Mouse (Mus musculus) urinary bladder, postnatal 36 days (tissue): Measurements from ENCODE around the gene D10Jhu81e.
"Not testable (repeated sequence)": the region's sequence is repeated elsewhere in the genome, so short reads cannot be mapped to it uniquely, and the experiment has no call there.

ENCODE experiments used
- DNase-seq, 2 experiments: peaks; one replicate each; pipeline ENCODE4 v3.0.0; 2022; ENCODE audit warnings: low spot score in 2 of 2, mixed read lengths in 1 of 2

The D10Jhu81e gene

DNA sequence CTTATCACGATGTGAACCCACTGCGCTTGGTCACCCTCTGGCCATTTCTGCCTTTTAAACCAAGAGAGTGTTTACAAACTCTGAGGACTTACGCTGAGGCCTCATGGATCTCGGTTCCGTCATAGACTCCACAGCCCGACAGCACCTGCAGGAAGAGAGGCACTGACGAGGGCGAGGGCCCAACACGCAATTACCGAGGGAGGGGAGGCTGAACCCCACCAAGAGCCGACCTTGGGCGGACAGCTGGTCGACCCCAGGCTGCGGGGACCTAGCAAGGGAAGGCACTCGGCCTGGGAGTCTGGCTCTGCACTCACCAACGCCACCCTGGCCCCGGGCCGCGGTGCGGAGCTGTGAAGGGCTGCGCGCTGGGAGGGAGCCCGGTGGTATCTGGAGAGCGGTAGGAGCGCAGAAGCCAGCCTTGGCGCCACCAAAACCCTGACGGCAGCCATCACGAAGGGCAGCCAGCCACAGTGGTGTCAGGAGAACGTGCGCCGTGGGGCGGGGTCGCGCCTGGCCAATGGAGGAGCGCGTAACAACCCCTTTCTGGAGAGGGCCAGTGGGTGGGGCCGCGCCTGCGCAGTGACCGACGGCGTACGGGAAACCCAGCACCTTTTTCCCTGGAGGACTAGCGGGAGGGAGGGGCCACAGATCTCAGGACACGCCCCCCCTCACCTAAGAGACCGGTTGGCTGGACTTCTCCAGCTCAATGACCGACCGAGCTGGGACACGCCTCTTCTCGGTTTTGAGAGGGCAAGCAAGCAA, at the start of gene D10Jhu81e:
D10Jhu81e (minus strand) TSS at position 502 of the 762 bp plus-strand sequence.
- DNase-seq, result peak; percentile 99 to 100

DNA sequence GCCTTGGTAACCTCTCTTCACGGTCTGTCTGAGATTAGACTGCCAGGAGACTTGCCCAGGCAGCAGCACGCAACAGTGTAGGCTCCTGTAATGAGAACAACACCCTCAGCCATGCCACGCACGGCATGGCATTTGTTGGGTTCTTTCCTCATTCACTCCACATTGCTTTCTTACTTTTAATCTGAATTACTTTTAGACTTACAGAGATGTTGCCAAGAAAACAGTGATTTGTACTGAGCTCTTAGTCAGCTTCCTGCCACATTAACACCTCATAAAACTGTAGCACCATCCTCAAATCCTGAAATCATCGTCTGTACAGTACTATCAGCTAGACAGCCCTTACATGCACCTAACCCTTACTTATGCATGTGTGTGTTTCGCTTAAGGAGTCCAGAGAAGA, 49.0 kb upstream of the D10Jhu81e start:
- no peak for DNase-seq

DNA sequence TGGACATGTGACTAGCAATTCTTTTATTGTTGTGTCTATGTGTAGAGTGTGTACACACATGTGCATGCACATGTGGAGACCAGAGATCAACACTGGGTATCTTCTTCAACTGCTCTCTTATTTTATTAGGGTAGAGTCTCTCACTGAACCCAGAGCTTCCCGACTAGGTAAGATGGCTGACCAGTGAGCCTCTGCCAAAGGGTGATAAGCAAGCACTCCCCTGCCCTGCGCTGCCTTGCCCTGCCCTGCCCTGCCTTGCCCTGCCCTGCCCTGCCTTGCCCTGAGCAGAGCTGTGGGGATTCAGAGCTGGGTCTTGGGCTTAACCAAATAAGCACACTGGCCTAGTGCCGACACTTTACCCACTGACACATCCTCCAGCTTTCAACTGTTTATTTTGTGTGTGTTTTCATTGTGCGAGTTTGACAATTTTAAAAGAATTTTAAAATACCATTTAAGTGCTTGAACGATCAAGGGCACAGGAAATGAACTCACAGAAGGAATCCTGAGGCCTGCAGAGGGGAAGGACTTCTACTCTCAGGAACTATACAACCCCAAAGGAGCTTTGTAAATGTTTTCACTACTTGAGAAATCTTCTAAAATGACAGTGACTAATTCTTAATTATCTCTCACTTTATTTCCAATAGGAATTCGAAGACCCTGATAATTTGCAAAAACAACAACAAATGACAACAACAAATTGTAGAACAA, 46.9 kb upstream of the D10Jhu81e start:
- DNase-seq, result no peak

DNA sequence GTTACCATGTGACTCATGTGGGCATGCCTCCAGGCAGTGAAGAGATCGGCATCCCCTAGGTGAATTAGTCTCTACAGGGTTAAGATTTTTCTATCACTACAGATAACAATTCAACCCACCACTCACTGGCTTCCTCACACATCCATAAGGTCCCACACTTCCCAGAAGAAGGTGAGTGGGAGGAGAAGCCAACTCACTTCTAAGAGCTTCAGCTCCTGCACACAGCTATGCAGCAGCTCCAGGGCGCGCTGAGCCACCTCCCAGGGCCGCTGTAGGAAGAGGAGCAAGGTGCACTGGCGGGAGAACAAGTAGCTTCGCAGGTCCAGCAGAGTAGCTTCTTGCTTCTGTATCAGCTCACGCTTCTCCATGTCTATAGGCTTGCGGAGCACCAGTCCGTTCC, 44.8 kb upstream of the D10Jhu81e start:
- DNase-seq, result no peak

DNA sequence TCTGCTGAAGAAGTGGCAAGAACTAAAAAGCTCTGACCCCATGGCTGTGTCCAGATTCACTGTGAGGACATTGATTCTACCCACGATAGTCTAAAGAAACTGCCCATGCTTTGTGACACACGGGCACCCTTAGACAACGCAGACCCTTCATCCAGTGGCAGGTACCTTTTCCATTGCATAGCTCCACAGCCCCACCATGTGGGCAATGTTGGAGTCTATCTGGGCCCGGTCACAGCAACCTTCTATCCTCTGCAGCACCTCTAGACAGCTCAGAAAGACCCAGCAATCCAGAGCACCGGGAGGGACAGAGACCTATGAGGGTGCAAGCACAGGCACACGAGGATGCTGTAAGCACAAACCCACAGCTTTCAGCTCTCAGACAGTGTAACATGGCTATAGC, 41.7 kb upstream of the D10Jhu81e start:
- DNase-seq, result no peak

DNA sequence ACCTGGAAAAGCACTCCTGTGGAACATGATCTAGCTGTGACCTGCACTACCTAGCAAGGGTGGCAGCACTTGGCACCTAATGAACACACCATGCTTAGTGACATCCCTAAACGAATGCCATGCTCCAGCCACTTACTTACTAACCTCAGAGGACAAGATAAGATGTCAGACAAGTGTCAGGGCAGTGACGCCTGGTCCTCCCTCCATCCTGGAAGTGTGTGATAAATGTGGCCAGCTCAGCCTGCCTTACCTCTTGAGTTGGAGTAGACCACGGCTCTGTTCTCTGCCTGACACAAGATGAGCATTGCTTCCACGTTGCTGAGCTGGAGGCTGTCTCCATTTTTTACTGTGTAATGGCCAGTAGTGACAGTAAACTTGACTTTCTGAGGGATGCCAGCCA, 31.6 kb upstream of the D10Jhu81e start:
- no peak for DNase-seq

DNA sequence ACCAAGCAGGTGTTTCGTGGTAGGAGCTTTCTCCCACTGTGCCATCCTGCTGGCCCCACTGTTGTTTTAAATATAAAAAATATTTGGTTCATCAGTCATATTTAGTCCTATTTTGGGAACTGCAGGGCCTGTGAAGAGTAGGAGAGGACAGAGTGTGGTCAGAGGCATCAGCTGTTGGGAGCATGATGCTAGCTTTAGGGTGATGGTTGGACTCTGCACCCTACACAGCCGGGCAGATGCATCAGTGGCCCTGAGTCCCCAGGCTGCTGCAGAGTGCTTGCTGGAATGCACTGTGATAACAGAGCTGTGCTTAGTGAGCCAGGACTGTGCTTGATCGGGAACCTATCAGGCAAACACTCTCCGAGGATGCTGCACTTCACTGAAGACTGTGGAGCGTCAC, 23.4 kb upstream of the D10Jhu81e start:
- DNase-seq, result no peak

DNA sequence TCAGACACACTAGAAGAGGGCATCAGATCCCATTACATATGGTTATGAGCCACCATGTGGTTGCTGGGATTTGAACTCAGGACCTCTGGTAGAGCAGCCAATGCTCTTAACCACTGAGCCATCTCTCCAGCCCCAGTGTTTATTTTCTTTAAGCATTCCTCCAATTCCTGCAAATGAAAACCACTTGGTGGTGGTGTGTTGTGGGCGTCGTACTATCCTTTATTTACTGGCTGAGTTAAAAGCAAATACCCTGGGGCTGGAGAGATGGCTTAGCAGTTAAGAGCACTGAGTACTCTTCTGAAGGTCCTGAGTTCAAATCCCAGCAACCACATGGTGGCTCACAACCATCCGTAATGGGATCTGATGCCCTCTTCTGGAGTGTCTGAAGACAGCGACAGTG, 16.5 kb upstream of the D10Jhu81e start:
- not testable (repeated sequence) for DNase-seq

DNA sequence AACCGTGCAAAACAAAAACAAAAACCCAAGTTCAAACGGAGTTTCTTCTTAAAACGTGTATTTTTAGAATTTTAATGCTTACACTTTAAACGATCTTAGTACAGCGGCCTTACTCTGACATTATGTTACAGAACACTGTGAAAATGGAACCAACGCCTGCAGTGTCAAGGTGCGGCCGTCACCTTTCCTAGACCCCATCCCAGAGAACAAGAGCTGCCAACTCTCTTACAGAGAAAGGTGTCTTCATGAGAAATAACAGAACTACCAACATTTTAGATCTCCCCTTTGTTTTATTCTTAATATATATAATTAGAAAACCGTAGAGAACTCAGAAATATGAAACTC, 15.8 kb upstream of the D10Jhu81e start:
- no peak for DNase-seq

DNA sequence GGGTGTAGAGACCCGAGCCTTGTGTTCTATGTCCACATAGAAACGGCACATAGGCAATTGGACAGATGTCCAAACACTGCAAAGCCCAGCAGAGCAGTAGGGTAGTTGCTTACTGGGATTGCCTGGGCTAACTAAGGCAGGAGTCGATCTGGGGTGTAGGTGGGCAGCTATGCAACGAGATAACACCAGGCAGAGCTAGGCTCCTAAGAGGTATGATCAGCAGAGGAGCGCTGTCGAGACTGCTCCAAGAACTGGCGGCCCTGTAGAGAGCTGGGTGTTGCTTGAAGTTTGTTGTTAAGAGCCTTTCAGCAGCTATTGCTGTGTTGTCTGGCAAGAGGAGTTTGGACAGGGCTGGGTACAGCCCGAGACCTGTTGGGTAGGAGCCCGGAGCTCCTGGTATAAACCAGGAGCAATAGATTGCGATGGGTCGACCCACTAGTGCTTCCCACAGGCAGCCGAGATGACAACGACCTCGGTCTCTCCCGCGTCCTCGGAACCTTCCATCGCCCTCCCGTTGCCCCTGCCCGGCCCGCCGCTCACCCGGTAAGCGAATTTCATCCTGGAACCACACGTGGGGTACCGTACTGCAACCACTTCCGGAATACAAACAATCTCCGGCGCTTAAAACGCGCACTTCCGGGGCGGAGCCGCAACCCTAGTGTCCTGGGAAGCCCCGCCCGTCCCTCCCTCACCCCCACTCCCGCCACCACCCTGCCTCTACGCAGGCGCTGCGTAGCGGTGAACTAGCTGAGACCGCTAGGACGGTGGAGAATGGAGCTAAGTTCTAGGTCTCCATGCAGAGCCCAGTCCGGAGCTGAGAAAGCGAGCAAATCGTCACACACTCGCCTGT, 15.2 kb upstream of the D10Jhu81e start, which contains the start of gene Pwp2:
Pwp2 (minus strand) TSS at position 619 of the 850 bp plus-strand sequence.
- DNase-seq, result peak; percentile 80 to 90

DNA sequence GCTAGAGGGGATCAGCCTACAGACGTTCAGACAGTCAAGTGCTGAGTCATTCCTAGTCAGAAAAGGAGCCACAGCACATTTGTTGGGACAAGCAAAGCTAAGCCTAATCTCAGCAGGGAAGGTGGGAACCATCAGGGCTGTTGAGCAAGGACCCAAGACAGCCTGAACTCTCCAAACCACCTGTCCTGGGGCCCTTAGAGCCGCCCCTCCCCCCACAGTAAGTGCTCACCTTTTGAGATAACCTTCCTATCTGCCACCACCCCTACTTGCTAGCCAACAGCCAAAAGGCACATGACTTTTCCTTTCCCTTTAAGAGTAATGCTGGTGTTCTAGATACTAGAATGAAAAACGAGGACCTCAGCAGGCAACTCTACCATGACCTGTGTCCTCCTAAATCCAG, 14.0 kb upstream of the D10Jhu81e start:
- no peak for DNase-seq

DNA sequence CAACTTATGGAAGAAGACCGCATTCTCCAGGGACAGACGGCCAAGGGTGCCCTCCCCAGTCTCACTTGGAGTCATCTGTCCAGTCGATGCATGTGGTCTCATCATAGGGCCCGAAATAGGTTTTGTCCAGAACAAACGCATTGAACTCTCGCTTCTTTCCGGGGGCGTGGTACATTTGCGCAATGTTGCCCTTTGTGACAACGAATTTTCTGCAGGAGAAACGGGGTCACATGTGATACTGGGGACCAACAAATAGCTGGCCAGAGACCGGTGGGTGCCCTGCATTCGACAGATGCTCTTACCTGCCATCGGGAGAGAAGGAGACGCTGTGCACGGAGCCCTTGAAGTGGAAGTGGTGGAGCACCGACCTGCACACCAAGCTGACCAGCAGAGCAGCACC, 12.7 kb upstream of the D10Jhu81e start:
- DNase-seq, result no peak

DNA sequence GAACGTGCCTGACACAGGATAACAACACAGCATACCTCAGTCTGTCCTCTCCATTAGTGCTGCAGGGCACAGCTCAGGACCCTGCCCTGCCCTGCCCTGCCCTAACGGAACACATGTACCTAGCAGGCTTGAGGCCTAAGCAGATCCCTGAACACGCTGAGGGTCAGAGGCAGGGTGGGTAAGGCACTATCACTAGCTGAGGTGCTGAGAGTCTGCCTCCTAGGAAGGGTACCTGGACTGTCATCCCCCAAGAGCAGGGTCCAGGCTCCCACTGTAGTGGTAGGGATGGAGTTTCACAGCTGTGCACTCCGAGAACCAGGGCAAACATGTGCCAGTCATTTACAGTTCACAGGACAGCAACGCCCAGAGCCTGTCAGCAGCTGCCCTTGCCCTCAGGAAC, 4.9 kb upstream of the D10Jhu81e start:
- DNase-seq, result no peak

DNA sequence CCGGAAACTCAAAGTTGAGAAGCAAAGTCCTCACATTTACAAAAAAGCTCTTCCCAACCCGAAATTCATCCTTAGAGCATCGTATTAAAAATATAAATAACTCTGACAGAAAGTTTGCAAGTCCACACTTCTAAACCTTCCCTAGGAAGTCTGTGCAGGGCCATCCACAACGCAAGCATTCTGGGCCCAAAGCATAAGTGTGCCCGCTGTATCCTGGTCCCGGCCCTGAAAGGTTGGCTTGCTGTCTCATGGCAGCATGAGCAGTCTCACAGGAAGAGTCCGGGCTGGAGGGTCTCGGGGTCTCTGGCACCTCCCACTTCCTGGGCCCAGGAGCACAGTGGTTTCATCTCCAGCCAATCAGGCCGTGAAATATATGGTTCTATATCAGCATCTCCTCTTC, 2.0 kb upstream of the D10Jhu81e start:
- no peak for DNase-seq

DNA sequence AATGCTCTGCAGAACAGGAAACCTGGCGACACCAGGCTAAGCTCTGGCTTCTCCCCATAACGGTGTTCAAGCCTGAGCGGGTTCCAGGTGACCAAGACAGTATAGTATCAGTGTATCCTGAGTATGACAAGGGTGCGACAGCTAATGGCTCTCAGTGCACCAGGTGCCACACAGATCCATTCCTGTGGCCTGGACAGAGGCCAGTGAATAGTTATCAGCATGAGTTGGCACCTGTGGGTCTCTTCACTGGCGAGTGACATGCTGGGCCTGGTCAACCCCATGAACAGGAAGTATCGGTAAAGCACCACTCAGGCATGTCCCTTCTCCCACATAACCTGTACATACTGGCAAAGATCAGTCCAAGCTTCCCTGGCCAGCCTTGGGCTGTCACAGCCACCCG, 1.5 kb upstream of the D10Jhu81e start:
- DNase-seq, result no peak

DNA sequence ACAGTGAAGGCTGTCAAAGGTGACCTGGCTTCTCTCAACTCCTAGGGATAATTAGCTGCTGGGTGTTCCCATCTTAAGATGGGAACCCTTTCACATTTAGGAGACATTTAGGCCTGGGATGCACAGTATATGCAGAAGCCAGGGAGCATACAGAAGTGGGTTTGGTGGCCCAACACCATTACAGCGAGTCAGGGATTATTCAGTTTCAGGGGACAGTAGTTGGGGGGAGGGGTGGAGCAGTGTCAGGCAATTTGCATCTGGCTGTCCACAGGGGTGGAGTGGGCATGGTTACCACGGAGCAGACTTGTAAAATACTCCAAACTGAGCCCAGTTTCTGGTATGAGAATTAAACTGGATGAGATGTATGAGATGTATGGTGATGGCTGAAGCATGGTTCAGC, 863 bp upstream of the D10Jhu81e start:
- no peak for DNase-seq

DNA sequence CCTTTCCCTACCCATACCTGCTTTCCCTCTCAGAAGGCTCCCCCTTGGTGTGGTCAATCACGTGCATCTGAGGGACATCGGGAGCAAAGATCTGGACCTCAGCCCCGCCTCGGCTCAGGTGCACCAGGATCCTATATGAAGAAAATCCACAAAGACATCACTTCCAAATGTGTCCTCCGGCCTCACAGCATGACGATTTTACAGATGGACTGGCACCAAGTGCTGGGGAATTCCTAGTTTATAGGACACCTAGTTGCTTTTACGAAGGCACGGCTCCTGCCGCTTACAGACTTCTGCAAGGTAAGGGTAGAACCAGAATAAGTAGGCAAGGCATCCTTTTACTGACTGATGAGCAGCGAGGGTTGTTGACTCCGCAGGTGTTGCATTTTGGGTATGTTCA, 790 bp downstream of the D10Jhu81e start:
- DNase-seq, result no peak

DNA sequence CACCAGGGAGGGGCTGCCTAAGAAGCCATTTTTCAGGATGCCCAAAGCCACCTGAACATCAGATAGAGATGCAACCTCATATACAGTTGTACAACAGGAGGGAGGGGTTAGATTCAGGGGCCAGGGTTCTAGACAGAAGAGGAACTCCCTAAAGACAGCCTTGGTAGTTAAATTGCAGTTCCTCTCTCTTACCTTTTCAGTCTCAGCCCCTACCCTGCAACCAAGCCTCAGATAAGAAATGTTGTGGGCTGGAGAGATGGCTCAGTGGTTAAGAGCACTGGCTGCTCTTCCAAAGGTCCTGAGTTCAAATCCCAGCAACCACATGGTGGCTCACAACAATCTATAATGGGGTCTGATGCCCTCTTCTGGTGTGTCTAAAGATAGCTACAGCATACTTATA, 1.8 kb downstream of the D10Jhu81e start:
- no peak for DNase-seq

DNA sequence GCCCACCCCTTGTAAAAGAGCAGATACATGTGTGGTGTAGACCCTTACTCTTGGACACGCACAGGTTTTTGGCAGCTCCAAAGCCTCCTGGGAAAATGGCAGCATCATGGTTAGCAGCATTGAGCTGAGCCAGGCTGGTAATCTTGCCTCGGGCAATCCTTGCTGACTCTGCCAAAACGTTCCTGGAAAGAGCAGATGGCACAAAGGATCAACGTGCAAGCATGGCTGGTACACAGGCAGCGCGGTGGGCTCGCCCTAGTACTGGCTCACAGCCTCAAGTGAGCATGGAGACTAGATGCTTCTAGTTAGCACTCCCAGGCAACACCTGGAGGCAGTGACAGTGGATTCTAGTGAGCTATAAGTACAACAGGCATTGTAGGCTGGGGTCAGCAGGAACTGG, 2.2 kb downstream of the D10Jhu81e start:
- no peak for DNase-seq

DNA sequence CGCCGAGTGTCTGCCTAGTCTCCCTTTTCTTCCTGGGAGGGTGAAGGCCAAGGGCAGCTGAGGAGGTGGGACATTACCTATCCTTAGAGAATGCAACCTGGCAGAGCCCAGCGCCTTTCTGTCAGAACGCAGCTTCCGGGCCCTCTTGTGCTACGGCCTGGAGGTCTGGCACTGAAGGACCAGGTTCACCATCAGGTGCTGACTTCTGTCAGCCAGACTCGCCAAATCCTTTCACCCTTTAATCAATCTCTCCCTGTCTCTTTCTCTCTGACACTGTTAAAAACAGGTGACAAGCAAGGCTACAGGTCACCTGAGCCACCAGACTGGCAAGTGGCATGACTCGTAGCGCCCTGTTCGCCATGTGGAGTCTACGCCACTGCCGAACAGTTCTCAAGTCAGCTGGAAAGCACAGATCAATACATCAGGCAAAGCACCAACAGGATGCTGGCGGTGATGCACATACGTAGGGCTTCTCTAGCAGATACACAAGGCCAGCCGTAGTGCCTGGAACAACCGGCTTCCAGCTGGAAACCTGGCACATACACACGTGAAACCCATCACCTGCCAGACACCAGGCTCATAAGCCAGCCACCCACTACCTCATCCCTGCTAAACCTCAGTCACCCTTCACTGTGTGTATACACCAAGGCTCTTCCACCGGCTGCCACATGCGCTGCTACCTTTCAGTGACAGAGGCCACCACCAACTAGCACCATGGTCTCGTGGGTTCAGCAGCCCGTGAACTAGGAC, 4.2 kb downstream of the D10Jhu81e start:
- DNase-seq, result no peak

DNA sequence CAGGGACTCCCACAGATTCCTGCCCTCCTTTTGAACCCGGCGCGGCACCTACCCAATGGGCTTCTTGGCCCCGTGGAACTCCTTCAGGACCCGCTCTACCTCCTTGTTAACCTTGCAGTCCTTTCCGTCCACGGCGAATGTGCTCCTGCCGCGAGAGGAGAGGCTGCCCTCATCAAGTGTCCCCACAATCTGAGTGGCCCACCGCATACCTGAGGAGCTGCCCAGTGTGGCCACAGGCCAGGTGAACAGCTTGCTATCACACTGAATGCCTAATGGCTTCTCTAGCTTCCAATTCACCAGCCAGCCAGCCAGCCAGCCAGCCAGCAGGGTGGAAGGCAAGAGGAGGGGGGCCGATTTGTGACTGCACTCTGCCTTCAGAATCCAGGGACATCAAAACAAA, 4.8 kb downstream of the D10Jhu81e start:
- no peak for DNase-seq

DNA sequence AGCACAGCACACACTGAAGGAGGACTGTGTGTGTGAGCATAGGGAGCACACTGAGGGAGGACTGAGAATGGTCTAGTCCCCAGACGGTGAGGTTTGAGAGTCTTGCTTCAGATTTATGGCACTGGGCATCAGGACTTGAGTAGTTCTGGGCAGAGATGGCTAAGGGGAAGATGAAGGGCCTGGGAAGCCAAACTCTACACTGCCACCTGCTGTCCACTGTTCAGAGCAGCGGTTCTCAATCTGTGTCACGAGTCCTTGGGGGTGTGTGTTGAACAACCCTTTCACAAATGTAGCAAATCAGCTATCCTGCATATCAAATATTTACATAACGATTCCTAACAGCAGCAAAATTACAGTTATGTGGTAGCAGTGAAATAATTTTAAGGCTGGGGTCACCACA, 5.7 kb downstream of the D10Jhu81e start:
- DNase-seq, result peak; percentile 38 to 60
